In genomic region chr6:83120930-83121862, GRCm38 (mm10) we compare ENCODE assay signal across 8 mouse cellular contexts. TPM values are rescaled to one million over a fixed set of nuclear protein-coding genes. Genes with fewer than 3 reads are reported as not detected.
DNase-seq lines count a peak whose midpoint lies in the region; ATAC-seq and TF ChIP-seq lines count a peak whose summit lies in the region.

Wbp1 (minus strand) TSS chr6:83121559.

- peak within 1 kb of the TSS; percentile 91 for H3K4me2 ChIP-seq in embryonic facial prominence, embryonic 14.5 days (ENCODE audit: low read depth, low read length)
- peak within 1 kb of the TSS; percentile 94 for H3K4me2 ChIP-seq in limb, embryonic 13.5 days (replicated peaks)
- H3K4me2 ChIP-seq in midbrain, embryonic 16.5 days (ENCODE audit: low read length), result peak within 1 kb of the TSS; percentile 98

- no peaks in the 10 kb centered on the region for H3K27me3 ChIP-seq in embryonic facial prominence, embryonic 14.5 days (replicated peaks; ENCODE audit: control insufficient read depth, insufficient read depth, low read length)
- H3K27me3 ChIP-seq in heart, adult 2 months (ENCODE audit: control insufficient read depth, insufficient read depth, low read length), result no peaks in the 10 kb centered on the region
- H3K27me3 ChIP-seq in limb, embryonic 13.5 days, result no peaks in the 10 kb centered on the region
- H3K27me3 ChIP-seq in midbrain, embryonic 16.5 days (ENCODE audit: control insufficient read depth, insufficient read depth, low read depth, low read length), result no peaks in the 10 kb centered on the region

- no peaks in the 10 kb centered on the region for H3K79me2 ChIP-seq in heart, adult 2 months (replicated peaks; ENCODE audit: control insufficient read depth, insufficient read depth, low read length)

- TF ChIP-seq POLR2A in heart, adult 2 months (IDR thresholded peaks at IDR 0.05; ENCODE audit: insufficient read depth, low read depth, low read length), result peak; percentile 57

- peak; percentile 25 for TF ChIP-seq CTCF in heart, adult 2 months (IDR thresholded peaks at IDR 0.05)

- peak; percentile 96 for ATAC-seq in embryonic facial prominence, embryonic 14.5 days (ENCODE audit: low read depth)
- peak; percentile 95 for ATAC-seq in limb, embryonic 13.5 days (ENCODE audit: low FRiP score, low read depth)
- ATAC-seq in midbrain, embryonic 16.5 days, result peak; percentile 95

- intact Hi-C loops in heart, adult 2 months (cut with DNase I), result loop anchor here (5.0 kb wide), 1 partner anchor 206 kb away; the partner anchor contains the start of genes Mob1a and Mthfd2

- TF ChIP-seq EP300 in heart, adult 2 months (IDR thresholded peaks at IDR 0.05; ENCODE audit: insufficient read depth, low read depth, low read length), result peak; percentile 64

- H3K4me1 ChIP-seq in embryonic facial prominence, embryonic 14.5 days (ENCODE audit: control insufficient read depth, insufficient read depth, low read length), result peaks cover 30% of the 10 kb centered on the region
- peaks cover 3% of the 10 kb centered on the region for H3K4me1 ChIP-seq in heart, adult 2 months (ENCODE audit: control insufficient read depth, insufficient read depth, low read length)
- peaks cover 51% of the 10 kb centered on the region for H3K4me1 ChIP-seq in limb, embryonic 13.5 days
- peaks cover 42% of the 10 kb centered on the region for H3K4me1 ChIP-seq in midbrain, embryonic 16.5 days (ENCODE audit: control insufficient read depth, insufficient read depth, low read length)

- H3K4me3 ChIP-seq in embryonic facial prominence, embryonic 14.5 days (ENCODE audit: low read depth, low read length), result peak within 1 kb of the TSS; percentile 70
- peak within 1 kb of the TSS; percentile 74 for H3K4me3 ChIP-seq in heart, adult 2 months
- peak within 1 kb of the TSS; percentile 77 for H3K4me3 ChIP-seq in limb, embryonic 13.5 days
- H3K4me3 ChIP-seq in midbrain, embryonic 16.5 days (ENCODE audit: low read depth, low read length), result peak within 1 kb of the TSS; percentile 70

- peak; percentile 100 for DNase-seq in 3T3-L1 (ENCODE audit: low read depth, low spot score)
- DNase-seq in adrenal gland, postnatal 4 days (ENCODE audit: low spot score in 2 of 2), result peak; percentile 74 to 90
- peak; percentile 100 for DNase-seq in embryonic facial prominence, embryonic 14.5 days (ENCODE audit: low spot score)
- peak; percentile 88 to 97 for DNase-seq in heart, adult 2 months
- DNase-seq in kidney, adult 8-10 months, result peak; percentile 97 to 99
- peak; percentile 85 to 90 for DNase-seq in spleen, postnatal 10 days (ENCODE audit: low spot score in 2 of 2)

- H3K27ac ChIP-seq in embryonic facial prominence, embryonic 14.5 days (replicated peaks; ENCODE audit: low read depth, low read length), result peak within 1 kb of the TSS; percentile 98
- peak within 1 kb of the TSS; percentile 72 for H3K27ac ChIP-seq in heart, adult 2 months
- H3K27ac ChIP-seq in limb, embryonic 13.5 days, result peak within 1 kb of the TSS; percentile 99
- peak within 1 kb of the TSS; percentile 94 for H3K27ac ChIP-seq in midbrain, embryonic 16.5 days (ENCODE audit: low read length)

- H3K9ac ChIP-seq in embryonic facial prominence, embryonic 14.5 days (ENCODE audit: low read depth, low read length), result peak within 1 kb of the TSS; percentile 87
- peak within 1 kb of the TSS; percentile 93 for H3K9ac ChIP-seq in heart, adult 2 months (ENCODE audit: low read depth, low read length)
- peak within 1 kb of the TSS; percentile 95 for H3K9ac ChIP-seq in limb, embryonic 13.5 days
- H3K9ac ChIP-seq in midbrain, embryonic 16.5 days (ENCODE audit: low read depth, low read length), result peak within 1 kb of the TSS; percentile 80

- WGBS in embryonic facial prominence, embryonic 14.5 days, result under 1% methylated on average over 37 of the region's 38 CpGs
- under 1% methylated on average over 38 of the region's 38 CpGs for WGBS in heart, adult 2 months
- WGBS in limb, embryonic 13.5 days, result under 1% methylated on average over 38 of the region's 38 CpGs
- under 1% methylated on average over 38 of the region's 38 CpGs for WGBS in midbrain, embryonic 16.5 days

- H3K36me3 ChIP-seq in embryonic facial prominence, embryonic 14.5 days (ENCODE audit: control insufficient read depth, insufficient read depth, low read length), result peaks cover 32% of the 10 kb centered on the region
- no peaks in the 10 kb centered on the region for H3K36me3 ChIP-seq in heart, adult 2 months (ENCODE audit: control insufficient read depth, insufficient read depth, low read length)
- peaks cover 33% of the 10 kb centered on the region for H3K36me3 ChIP-seq in limb, embryonic 13.5 days
- H3K36me3 ChIP-seq in midbrain, embryonic 16.5 days (ENCODE audit: control insufficient read depth, insufficient read depth, low read length), result peaks cover 15% of the 10 kb centered on the region

- H3K9me3 ChIP-seq in embryonic facial prominence, embryonic 14.5 days (ENCODE audit: control insufficient read depth, low read length), result no peaks in the 10 kb centered on the region
- no peaks in the 10 kb centered on the region for H3K9me3 ChIP-seq in limb, embryonic 13.5 days
- no peaks in the 10 kb centered on the region for H3K9me3 ChIP-seq in midbrain, embryonic 16.5 days (replicated peaks; ENCODE audit: control insufficient read depth, low read length, poor library complexity, severe bottlenecking)

RNA-seq across cellular contexts. Expression of gene Wbp1, which starts in this region (rescaled TPM):
- 10 to 100 TPM; 84.5 to 86.4 TPM for total RNA-seq in adrenal gland, postnatal 4 days (2021)
- 61.8 and 82.1 TPM in 2 replicates for polyA plus RNA-seq in embryonic facial prominence, embryonic 14.5 days (2014; fragmentation: Nextera tagmentation; extraction: Ambion mirVana)
- total RNA-seq in heart, adult 2 months (2021), result 10 to 100 TPM; 70.4 to 74.6 TPM
- 152 TPM in 2 replicates for polyA plus RNA-seq in heart, adult 2 months (2012; rRNA removed)
- polyA plus RNA-seq in limb, embryonic 13.5 days (2015; fragmentation: Nextera tagmentation; extraction: Ambion mirVana), result 161 and 169 TPM in 2 replicates
- polyA plus RNA-seq in midbrain, embryonic 16.5 days (2015; fragmentation: Nextera tagmentation; extraction: Ambion mirVana), result 148 and 163 TPM in 2 replicates

Comparison
In these comparisons a context has a peak if more than half of its experiments do, and no peak if none do; other contexts are left out.
1. Peak in every context shown above with its lines: DNase-seq, ATAC-seq, H3K4me3 ChIP-seq and H3K27ac ChIP-seq.